Comparison of ENCODE assay signal across 15 mouse cellular contexts in the genomic region with DNA sequence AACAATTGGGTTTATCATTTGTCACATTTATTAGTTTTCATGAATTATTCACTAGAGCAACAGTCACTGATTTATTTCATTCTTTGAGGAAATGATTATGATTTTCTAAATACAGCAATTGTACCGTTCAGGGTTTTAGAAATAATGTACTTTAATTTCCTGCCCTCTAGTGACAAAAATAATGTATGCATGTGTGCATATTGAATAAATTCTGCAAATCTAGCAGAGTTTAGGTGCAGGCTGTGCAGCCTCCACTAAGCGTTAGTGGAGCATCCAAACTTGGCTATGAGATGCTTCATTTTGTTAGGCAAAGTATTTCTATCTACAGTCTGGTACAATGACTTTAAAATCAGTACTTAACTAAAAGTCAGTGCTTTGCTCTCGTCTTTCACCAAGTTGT.
DNase-seq lines count a peak whose midpoint lies in the region; ATAC-seq and TF ChIP-seq lines count a peak whose summit lies in the region.
"Had no signal": no experiment of that assay in that cellular context is flagged by ENCODE, and none has a peak within 500 bp of the region (broad histone marks: within the 10 kb centered on the region; RNA-seq: fewer than 3 reads in every experiment).

No protein-coding gene starts in this region.

- H3K36me3 ChIP-seq in hindbrain, embryonic 15.5 days = no peaks in the 10 kb centered on the region
- no peaks in the 10 kb centered on the region for H3K36me3 ChIP-seq in hindbrain, embryonic 10.5 days
- H3K36me3 ChIP-seq in lung, embryonic 14.5 days (ENCODE audit: insufficient read depth) = no peaks in the 10 kb centered on the region
- H3K36me3 ChIP-seq in embryonic facial prominence, embryonic 14.5 days (ENCODE audit: control insufficient read depth, insufficient read depth, low read length) = no peaks in the 10 kb centered on the region
- H3K36me3 ChIP-seq: liver, embryonic 12.5 days had no signal

- no peak for DNase-seq in hindbrain, embryonic 10.5 days (ENCODE audit: low spot score)
- DNase-seq in lung, embryonic 14.5 days = peak; percentile 66
- no peak for DNase-seq in lung, adult 18-20 months
- DNase-seq in NIH3T3 (ENCODE audit: low read depth) = peak; percentile 59
- peak; percentile 35 for DNase-seq in embryonic facial prominence, embryonic 14.5 days (ENCODE audit: low spot score)
- no peak for DNase-seq in testis, postnatal 14 days (ENCODE audit: low spot score)
- DNase-seq: cerebellum, adult 18-20 months; kidney, postnatal 10 days; lung, postnatal 14 days; right cerebral cortex, postnatal 14 days; thymus, postnatal 36 days had no signal

- no peak overlapping the region for H3K4me3 ChIP-seq in hindbrain, embryonic 15.5 days
- H3K4me3 ChIP-seq in hindbrain, embryonic 10.5 days = no peak overlapping the region
- H3K4me3 ChIP-seq in lung, embryonic 14.5 days (ENCODE audit: low read depth, low read length) = no peak overlapping the region
- no peak overlapping the region for H3K4me3 ChIP-seq in embryonic facial prominence, embryonic 14.5 days (ENCODE audit: low read depth, low read length)
- H3K4me3 ChIP-seq: liver, embryonic 12.5 days had no signal

- no peak overlapping the region for H3K9ac ChIP-seq in hindbrain, embryonic 15.5 days
- no peak overlapping the region for H3K9ac ChIP-seq in lung, embryonic 14.5 days
- H3K9ac ChIP-seq in embryonic facial prominence, embryonic 14.5 days (ENCODE audit: low read depth, low read length) = no peak overlapping the region
- H3K9ac ChIP-seq: liver, embryonic 12.5 days had no signal

- no peak overlapping the region for H3K4me2 ChIP-seq in hindbrain, embryonic 15.5 days
- H3K4me2 ChIP-seq in lung, embryonic 14.5 days = no peak overlapping the region
- no peak overlapping the region for H3K4me2 ChIP-seq in embryonic facial prominence, embryonic 14.5 days (ENCODE audit: low read depth, low read length)
- H3K4me2 ChIP-seq: liver, embryonic 12.5 days had no signal

- no peaks in the 10 kb centered on the region for H3K9me3 ChIP-seq in hindbrain, embryonic 15.5 days
- H3K9me3 ChIP-seq in hindbrain, embryonic 10.5 days = no peaks in the 10 kb centered on the region
- no peaks in the 10 kb centered on the region for H3K9me3 ChIP-seq in lung, embryonic 14.5 days (ENCODE audit: low read depth, low read length)
- H3K9me3 ChIP-seq in embryonic facial prominence, embryonic 14.5 days (ENCODE audit: control insufficient read depth, low read length) = no peaks in the 10 kb centered on the region
- H3K9me3 ChIP-seq: liver, embryonic 12.5 days had no signal

- H3K27ac ChIP-seq in hindbrain, embryonic 15.5 days (replicated peaks) = no peak overlapping the region
- H3K27ac ChIP-seq in hindbrain, embryonic 10.5 days = no peak overlapping the region
- H3K27ac ChIP-seq in lung, embryonic 14.5 days (ENCODE audit: low read depth) = no peak overlapping the region
- H3K27ac ChIP-seq in embryonic facial prominence, embryonic 14.5 days (replicated peaks; ENCODE audit: low read depth, low read length) = no peak overlapping the region
- H3K27ac ChIP-seq: liver, embryonic 12.5 days had no signal

- peak; percentile 34; the same call in 1 of the 2 replicates for TF ChIP-seq CTCF in lung, embryonic 14.5 days (IDR thresholded peaks at IDR 0.05; ENCODE audit: low read depth)

- peak; percentile 56; the same call in 1 of the 2 replicates for ATAC-seq in hindbrain, embryonic 15.5 days (ENCODE audit: low FRiP score, low read depth)
- ATAC-seq in lung, embryonic 14.5 days (ENCODE audit: insufficient read depth) = no peak
- ATAC-seq in embryonic facial prominence, embryonic 14.5 days (ENCODE audit: low read depth) = no peak
- ATAC-seq: inflammation-experienced regulatory T-cells, adult 6 months; liver, embryonic 12.5 days had no signal

- H3K4me1 ChIP-seq in hindbrain, embryonic 15.5 days (replicated peaks) = no peaks in the 10 kb centered on the region
- H3K4me1 ChIP-seq in hindbrain, embryonic 10.5 days (replicated peaks) = no peaks in the 10 kb centered on the region
- H3K4me1 ChIP-seq in lung, embryonic 14.5 days (ENCODE audit: insufficient read depth) = no peaks in the 10 kb centered on the region
- no peaks in the 10 kb centered on the region for H3K4me1 ChIP-seq in embryonic facial prominence, embryonic 14.5 days (ENCODE audit: control insufficient read depth, insufficient read depth, low read length)
- H3K4me1 ChIP-seq: liver, embryonic 12.5 days had no signal

- H3K27me3 ChIP-seq in hindbrain, embryonic 15.5 days = no peaks in the 10 kb centered on the region
- H3K27me3 ChIP-seq in hindbrain, embryonic 10.5 days (ENCODE audit: insufficient read depth, poor library complexity, severe bottlenecking) = no peaks in the 10 kb centered on the region
- no peaks in the 10 kb centered on the region for H3K27me3 ChIP-seq in lung, embryonic 14.5 days (ENCODE audit: insufficient read depth, low read length)
- H3K27me3 ChIP-seq in embryonic facial prominence, embryonic 14.5 days (replicated peaks; ENCODE audit: control insufficient read depth, insufficient read depth, low read length) = no peaks in the 10 kb centered on the region
- H3K27me3 ChIP-seq: CH12.LX; liver, embryonic 12.5 days had no signal

- 64% methylated on average over 3 of the region's 3 CpGs for WGBS in hindbrain, embryonic 15.5 days
- WGBS in hindbrain, embryonic 10.5 days = 91% methylated on average over 3 of the region's 3 CpGs
- WGBS in lung, embryonic 14.5 days = 62% methylated on average over 3 of the region's 3 CpGs
- 56% methylated on average over 3 of the region's 3 CpGs for WGBS in embryonic facial prominence, embryonic 14.5 days

Comparison
In these comparisons a context has a peak if more than half of its experiments do, and no peak if none do; other contexts are left out.
1. DNase-seq: peak in lung, embryonic 14.5 days (single experiment), NIH3T3 (single experiment) and embryonic facial prominence, embryonic 14.5 days (single experiment); none in hindbrain, embryonic 10.5 days (single experiment), lung, adult 18-20 months (0 of 2) and testis, postnatal 14 days (single experiment).